Mouse (Mus musculus) ES-Bruce4 (cell line): ENCODE measurements at regions not wholly inside any gene's neighbourhood (a gene's known extent, or its start where the extent isn't known, plus 50 kb on each side); places are given as distances from the start of the nearest gene placed in this dataset.

Experiments
- CTCF ChIP-seq: IDR thresholded peaks from one replicate; pipeline ENCODE4 v1.8.1; 2011; ENCODE audit warnings: low read depth, low read length
- EP300 ChIP-seq: IDR thresholded peaks from 2 replicates; pipeline ENCODE4 v1.6.1; 2011; ENCODE audit warnings: low read depth, low read length; ENCODE audit not compliant: insufficient read depth
- POLR2A ChIP-seq: IDR thresholded peaks from one replicate; pipeline ENCODE4 v1.8.1; 2011; ENCODE audit warnings: low read length; ENCODE audit not compliant: insufficient read depth

GRCm38 (mm10) chr7:111210282-111210681, 127.5 kb upstream of the Eif4g2 start:
- TF ChIP-seq CTCF: no peak
- TF ChIP-seq EP300: no peak
- TF ChIP-seq POLR2A: no peak
